Mouse (Mus musculus): ENCODE results near the gene Vwce. TPM values are rescaled to one million over a fixed set of nuclear protein-coding genes. Genes with fewer than 3 reads are reported as not detected.
A peak's percentile ranks its signal among the peaks of the same experiment; 100 is the strongest.

Vwce gene
- total RNA-seq (2015; ENCODE audit: low replicate concordance) (not detected in 2 replicates), total RNA-seq (2017; ENCODE audit: low replicate concordance) (not detected in 2 replicates)

DNA sequence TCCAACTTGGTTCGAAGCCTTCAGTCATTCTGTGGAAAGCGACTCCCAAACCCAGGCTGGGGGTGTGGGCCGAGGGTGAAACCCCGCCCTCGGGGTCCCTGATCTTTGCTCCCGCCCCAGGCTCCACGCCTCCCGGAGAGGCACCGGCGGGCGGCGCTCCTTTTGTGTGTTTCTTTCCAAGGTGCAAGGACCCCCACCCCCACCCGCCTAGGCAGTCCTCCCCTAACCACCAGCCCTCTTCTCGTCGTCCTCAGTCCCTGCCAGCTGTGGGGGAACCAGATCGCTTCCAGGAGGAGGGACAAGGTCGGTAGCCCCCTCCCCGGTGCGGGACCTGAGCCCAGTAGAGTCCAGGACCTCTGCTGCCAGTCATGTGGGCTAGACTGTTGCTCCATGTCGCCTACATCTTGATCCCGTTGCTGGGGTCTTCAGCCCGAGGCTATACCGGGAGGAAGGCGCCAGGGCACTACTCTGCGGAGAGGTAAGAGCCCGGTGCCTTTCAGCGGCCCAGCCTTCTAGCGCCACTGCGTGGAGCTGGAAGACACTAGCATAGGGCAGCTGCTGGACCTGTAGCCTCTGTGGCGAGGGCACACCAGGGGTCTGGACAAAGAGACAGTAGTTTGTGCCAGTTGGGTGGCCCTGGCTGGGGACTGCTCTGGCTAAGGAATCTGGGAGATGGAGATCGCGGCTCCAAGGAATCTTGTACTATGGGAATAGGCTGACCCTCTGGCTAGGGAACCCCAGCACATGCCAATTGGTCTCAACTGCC, at the start of gene Vwce:
TSS of gene Vwce (plus strand) at position 108 of the 766 bp plus-strand sequence.
- ATAC-seq (replicated peaks; ENCODE audit: low FRiP score, poor library complexity, severe bottlenecking), result peak; percentile 88

DNA sequence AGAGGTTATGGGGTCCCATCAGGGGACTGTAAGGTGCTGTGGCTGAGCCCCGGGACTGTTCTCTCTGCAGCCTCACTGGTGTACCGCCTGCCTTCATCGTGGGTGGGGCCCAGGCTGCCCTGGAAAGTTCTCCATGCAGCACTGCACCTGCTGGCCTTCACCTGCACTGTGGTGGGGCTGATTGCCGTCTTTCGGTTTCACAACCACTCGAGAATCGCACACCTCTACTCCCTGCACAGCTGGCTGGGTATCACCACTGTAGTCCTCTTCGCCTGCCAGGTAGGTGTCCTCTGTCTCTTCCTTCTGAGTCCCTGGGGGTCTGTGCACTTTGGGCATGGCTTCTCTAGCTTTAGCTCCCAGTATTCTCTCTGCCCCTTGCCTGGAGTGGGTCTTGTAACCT, 48.9 kb upstream of the Vwce start:
- no peak for ATAC-seq (replicated peaks; ENCODE audit: low FRiP score, poor library complexity, severe bottlenecking)

DNA sequence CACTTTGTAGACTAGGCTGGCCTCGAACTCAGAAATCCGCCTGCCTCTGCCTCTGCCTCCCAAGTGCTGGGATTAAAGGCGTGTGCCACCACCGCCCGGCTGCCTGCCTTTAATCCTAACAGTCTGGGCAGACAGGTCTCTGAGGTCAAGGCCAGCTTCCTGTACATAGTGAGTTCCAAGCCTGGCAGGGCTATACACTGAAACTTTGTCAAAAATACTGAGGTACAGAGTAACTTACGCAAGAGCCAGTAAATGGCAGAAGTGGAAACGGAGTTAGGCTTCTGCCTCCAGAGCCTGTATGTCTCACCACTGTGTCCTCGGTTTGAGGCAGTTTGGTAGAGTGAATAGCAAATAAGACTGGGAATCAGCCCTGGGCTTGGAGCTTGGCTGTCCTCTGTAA, 46.8 kb upstream of the Vwce start:
- no peak for ATAC-seq (replicated peaks; ENCODE audit: low FRiP score, poor library complexity, severe bottlenecking)

DNA sequence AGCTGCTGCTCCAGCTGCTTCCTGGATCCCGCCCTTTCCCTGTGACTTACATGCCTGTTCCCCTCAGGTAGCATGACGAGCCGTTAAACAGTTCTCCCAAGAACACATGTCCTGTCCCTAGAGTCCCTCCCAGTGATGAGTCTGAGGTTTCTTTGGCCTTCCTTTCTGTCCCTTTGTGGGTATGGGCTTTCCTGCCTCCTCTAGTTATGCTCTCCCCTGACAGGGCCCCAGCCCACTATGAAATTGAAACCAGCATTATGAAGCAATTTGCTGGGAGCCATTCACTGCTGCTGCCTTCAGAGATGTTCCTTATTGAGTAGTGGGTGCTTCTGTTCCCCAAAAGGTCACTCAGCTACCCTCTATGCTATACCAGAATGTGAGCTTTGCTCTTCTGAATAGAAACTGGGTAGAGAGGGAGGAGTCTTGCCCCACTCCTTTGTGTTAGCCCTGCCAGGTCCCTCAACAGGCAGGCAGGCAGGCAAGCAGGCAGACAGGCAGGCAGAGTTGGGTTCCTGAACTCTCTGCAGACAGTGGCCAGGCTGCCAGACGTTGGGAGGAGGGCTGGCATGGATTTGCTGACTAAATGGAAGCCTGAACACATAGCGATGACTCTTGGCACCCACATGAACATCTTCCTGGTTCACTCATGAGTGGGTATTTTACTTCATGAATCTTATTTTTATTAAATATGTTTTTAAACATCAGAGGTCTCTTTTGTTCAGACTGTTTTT, 44.7 kb upstream of the Vwce start:
- no peak for ATAC-seq (replicated peaks; ENCODE audit: low FRiP score, poor library complexity, severe bottlenecking)

DNA sequence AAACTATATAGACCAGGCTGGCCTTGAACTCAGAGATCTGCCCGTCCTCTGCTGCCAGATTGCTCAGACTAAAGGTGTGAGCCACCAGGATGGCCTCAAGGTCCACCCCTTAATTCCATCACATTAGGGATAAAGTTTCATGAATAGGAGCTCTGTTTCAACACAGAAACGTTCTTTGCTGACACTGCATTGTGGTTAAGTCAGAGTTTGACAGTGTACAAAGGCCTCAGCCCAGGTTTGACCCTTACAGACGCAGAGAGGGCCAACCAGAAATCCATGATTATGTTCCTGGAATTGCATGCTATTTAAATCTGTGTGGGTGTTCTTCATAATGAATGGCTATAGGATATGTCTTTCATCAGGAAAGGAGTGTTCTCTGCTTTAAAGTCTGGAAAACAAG, 43.7 kb upstream of the Vwce start:
- no peak for ATAC-seq (replicated peaks; ENCODE audit: low FRiP score, poor library complexity, severe bottlenecking)

DNA sequence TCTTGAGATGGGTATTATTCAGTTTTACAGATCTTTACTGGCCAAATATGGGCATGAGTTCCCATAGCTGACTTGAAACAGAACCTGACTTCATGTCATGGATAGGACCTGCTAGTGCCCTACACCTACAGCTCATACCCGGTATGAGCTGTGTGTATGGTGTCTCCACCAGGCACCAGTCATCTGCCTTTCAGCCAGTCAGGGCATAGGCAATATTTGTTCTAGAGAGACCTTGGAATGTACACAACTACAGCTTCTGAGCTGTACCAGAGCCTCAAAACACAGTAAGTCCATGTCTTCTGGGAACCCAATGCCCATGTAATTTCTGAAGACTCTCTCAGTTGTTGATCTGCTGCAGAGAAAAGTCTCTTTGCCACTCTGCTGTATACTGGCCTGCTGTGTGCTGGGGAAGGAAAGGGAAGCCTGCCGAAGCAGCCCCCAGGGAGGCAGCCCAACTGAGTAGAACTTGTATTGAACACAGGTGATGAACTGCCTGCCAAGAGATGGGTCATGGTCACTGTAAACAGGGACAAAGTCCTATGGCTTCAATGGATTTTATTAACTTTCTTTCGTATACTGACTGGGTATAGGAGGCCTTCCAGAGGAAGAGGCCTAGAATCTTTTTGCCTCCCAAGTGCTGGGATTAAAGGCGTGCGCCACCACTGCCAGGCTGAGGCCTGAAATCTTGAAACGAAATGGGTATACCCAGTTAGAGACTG, 42.2 kb upstream of the Vwce start:
- no peak for ATAC-seq (replicated peaks; ENCODE audit: low FRiP score, poor library complexity, severe bottlenecking)

DNA sequence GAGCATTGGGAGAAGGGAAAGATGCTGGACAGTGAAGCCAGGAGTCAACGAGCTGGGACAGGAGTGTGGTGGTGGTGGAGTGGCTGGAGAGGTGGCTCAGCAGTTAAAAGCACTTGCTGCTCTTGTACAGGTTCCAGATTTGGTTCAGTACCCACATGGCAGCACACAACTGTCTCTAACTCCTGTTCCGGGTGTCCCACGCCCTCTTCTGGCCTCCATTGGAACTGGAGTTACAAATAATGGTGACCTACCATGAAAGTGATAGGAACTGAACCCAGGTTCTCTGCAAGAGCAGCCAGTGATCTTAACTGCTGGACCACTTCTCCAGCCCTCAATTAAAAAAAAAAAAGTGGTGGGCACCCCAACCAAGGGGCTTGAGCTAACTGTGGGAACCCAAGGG, 35.8 kb upstream of the Vwce start:
- ATAC-seq (replicated peaks; ENCODE audit: low FRiP score, poor library complexity, severe bottlenecking), result no peak

DNA sequence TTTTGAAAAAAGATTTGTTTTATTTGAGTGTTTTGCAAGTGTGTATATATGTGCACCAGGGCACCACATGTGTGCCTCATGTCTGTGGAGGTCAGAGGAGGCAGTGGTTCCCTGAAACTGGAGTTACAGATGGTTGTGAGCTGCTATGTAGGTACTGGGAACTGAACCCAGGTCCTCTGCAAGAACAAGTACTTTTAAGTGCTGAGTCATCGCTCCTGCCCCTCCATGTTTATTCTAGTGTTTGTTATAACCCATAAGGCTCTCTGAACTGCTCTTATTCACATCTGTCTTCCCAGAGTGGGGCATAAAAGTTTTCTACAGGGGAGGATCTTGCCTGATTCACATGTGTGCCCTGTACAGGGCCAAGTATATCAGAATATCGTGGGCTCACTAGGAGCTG, 34.4 kb upstream of the Vwce start:
- ATAC-seq (replicated peaks; ENCODE audit: low FRiP score, poor library complexity, severe bottlenecking), result no peak

DNA sequence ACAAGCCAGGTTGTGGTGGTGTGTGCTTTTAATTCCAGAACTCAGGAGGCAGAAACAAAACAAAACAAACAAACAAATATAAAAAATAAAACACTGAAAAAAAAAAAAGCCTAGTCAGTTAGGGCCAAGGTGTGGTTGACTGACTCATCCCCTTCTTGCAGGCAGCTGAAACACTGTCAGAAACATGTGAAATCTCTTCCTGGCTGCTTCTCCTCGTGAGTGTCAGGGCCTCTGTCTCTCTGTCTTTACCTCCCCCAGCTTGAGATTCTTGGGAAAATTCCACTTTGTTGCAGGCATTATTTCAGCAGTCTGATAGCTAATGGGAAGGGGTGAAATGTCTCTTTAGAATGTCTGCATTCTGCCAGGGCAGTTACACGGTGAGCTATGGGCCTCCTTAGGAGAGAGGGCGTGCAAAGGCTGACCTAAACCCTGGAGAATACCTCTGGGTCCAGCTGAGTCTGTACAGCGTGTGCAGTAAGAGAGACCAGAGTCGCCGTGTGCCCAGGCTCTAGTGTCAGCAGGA, 31.7 kb upstream of the Vwce start:
- ATAC-seq (replicated peaks; ENCODE audit: low FRiP score, poor library complexity, severe bottlenecking), result no peak

DNA sequence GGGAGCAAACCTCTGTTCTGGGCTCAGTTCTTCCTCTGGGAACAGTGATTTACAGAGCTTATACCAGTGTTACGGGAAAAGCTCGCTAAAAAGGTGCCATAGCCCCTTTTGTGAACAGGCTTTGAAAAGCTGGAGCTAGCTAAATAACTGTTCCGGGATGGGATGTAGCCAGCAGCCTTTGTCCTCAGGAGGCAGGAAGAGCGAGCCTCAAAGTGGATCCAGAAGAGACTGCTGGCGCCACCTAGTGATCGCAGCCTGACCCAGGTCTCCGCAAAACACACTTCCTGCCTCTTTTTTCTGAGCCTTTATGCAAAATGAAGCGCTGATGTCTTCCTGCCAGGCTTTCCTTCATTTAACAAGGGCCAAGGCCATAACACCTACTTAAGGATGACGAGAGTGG, 31.2 kb upstream of the Vwce start:
- ATAC-seq (replicated peaks; ENCODE audit: low FRiP score, poor library complexity, severe bottlenecking), result peak; percentile 53

DNA sequence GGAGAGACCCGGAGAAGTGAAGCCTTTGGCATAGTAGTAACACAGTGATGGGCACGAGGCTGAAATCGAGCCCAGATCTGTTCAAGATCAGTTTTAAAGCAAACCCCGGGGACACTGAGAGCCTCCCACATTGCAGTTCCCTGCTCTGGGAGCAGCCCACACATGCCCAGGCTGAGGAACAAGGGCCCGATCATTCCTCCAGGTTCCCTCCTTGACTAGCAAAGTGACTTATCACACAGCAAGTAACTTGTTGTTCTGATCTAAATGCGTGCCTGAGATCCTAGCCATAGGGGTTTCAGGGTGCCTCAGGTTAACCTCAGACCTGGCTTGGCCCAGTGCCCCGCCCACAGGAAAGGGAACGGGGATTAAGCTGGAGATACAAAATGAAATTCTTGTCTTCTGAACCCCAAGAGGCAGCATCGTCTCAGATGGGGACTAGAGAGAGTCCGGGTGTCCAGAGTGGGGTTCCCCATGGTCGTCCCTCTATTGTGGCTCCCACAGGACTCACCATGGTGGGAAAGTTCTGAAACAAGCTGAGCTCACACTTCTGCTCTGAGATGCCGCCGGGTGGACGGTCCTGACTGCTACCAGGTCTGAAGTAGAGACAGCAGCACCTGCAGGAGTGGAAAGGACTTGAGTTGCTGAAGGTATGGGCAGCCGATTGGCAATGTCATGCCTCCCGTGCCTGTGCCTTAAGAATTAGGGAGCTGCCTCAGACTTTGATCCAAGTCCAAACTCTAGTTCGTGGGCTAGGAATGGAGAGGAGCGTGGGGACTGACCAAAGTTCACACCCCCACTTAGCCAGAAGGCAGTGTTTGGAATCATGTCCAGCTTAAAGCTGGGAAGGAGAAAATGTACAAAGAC, 30.1 kb upstream of the Vwce start:
- ATAC-seq (replicated peaks; ENCODE audit: low FRiP score, poor library complexity, severe bottlenecking), result no peak

DNA sequence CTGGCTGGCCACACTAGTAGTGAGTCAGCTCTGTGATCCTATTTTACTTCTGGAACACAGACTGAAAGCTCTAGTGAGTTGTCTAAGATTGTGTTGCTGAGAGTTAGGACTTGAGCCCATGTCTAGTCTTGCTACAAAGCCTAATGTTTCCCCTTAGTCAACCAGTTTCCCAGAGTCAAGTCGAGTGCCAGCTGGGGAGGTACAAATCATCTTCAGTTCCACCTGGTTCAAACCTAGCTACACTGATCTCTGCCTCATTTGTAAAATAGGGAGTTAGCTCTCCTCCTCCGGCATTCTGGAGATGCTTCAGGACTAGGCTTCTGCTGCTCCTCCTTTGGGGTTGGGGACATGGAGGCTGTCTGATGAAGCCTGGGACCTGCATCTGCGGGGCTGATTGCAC, 29.5 kb upstream of the Vwce start:
- no peak for ATAC-seq (replicated peaks; ENCODE audit: low FRiP score, poor library complexity, severe bottlenecking)

DNA sequence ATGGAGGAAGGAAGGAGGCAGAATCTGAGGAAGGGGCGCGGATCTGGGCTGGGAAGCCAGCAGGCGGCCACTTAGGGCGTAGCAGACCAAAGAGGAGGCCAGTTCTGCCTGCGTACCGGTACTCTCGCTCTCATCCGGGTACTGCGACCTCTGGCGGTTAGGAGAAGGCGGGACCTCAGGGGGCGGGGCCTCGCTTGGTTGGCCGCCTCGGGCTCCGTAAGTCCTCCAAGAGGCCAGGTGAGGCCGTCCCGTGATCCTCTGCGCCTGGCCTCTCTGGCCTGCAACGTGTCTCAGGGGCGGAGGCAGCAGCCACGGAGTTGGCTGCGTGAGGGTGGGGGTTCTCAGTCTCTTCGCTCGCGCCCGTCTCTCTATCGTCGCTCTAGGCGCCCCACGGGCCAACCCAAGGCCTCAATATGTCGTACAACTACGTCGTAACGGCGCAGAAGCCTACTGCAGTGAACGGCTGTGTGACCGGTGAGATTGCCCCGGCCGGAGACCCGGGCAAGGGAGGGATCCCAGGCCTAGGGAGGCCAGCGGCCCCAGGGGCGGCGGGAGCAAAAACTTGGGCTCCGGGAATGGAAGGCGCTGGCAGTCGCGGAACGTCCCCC, 28.6 kb upstream of the Vwce start, which contains the start of the genes Ddb1 and Tkfc:
TSS of gene Ddb1 (plus strand) at position 35 of the 608 bp plus-strand sequence.
TSS of gene Tkfc (minus strand) at position 362 of the 608 bp plus-strand sequence.
- ATAC-seq (replicated peaks; ENCODE audit: low FRiP score, poor library complexity, severe bottlenecking), result peak; percentile 93

DNA sequence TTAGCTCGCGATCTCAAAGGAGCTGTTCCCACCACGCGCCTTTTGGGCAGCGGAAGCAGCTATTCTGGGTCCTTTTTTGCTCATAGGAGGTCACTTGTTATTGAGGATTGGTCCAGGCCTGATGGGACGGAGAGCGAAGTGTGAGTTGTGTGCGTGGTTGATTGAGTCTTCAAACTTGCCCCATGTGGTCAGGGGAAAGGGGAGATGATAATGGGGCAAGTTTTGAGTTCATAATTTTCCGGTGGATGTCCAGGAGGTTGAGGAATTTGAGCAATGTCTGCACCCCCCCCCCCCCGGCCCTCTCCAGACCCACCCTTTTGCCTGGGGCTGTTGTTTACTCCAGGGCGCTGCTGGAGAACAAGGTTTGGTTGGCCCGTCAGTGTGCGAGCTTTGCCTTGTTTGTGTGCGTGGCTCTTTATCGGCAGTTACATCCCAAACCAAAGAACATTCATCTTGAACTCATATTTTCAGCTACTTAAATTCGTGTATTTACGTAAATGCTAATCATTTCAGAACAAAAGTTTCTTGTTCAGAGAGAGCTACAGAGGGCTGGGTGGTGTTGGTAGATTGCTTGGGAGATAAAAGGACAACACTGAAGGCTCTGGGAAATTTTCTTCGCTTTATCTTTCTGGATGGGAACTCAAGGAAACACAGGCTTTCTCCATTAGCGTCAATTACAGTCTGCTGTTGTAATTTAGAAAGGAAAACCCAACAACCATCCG, 28.0 kb upstream of the Vwce start:
- no peak for ATAC-seq (replicated peaks; ENCODE audit: low FRiP score, poor library complexity, severe bottlenecking)

DNA sequence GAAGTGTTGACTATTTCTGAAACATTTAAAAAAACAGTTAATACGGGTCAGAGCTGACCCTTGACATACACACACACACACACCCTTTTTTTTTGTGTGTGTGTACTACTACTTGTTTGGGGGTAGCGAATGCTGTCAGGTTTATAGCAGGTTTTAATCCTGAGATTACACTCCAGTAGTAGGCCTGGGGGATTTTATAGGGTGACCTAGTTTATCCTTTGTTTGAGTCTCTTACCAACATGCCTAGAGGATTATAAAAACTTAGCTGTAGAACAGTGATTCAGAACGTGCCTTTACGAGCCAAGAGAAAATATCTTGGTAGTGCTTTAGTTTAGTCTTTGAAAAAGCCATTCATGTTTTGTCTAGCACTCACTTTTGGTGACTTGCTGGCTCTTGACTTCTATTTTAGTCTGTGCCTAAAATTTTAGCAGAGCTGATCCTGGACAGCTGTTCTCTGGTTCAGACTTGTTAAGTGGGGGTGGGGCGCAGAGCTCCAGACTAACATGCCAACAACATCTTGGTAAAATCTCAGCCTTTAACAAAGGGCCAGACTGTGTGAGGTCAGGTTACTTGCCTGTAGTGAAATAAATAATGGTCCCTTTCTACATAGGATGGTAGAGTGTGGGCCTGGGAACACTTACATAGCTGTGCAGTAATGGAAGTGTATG, 25.3 kb upstream of the Vwce start:
- no peak for ATAC-seq (replicated peaks; ENCODE audit: low FRiP score, poor library complexity, severe bottlenecking)

DNA sequence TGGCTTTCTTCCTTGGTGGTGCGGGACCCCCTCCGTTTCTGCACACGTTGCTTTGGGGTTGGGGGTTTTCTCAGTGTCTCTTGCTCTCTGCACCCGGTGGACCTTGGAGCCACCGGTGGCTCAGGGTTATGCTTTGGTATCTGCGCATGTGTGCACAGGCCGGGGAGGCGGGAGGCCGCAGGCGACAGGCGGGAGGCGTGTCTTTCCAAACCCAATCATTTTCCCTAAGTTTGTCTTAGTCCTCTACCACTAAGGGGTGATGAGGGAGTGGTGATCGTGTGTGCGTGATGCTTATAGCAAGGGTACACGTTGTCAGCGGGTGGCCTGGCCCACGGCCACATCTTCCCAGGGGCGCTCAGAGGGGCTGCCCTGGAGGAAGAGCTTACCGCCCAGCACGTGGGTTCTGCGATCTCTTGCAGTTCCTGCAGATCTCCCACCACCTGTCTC, 882 bp downstream of the Vwce start:
- ATAC-seq (replicated peaks; ENCODE audit: low FRiP score, poor library complexity, severe bottlenecking), result peak; percentile 80

DNA sequence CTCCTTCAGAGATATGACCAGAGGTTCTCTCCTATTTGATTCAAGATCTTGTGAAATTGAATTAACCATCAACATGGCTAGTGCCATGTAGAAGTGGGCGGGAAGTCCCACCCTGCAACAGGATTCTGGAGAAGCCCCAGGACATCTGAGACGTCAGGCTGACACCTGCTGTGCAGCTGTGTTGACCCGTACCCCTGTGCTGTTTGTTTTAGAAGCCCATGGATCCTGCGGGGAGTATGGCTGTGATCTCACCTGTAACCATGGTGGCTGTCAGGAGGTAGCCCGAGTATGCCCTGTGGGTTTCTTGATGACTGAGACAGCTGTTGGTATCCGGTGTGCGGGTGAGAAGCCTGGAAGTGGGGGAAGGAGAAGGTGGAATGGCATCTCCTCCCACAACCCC, 3.8 kb downstream of the Vwce start:
- no peak for ATAC-seq (replicated peaks; ENCODE audit: low FRiP score, poor library complexity, severe bottlenecking)

DNA sequence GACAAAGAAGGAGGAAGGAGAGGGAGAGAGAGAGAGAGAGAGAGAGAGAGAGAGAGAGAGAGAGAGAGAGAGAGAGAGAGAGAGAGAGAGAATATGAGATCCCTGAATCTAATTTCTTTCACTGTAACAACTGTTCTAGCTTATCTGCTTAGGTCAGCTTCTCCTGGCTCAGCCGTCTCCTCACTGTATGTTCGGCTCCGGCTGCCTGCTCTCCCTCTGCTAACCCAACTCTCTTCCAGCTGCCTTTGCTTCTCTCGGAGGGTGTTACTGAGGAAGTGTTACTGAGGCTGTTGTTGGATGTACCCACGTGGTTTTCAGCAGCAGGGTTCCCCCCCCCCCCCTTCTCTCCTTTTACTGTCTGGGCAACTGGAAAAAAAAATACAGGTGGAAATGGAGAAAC, 6.1 kb downstream of the Vwce start:
- peak; percentile 63 for ATAC-seq (replicated peaks; ENCODE audit: low FRiP score, poor library complexity, severe bottlenecking)

Measured in erythroblast, adult 5-6 weeks (primary cell).